Mouse (Mus musculus): Measurements from ENCODE around the gene Rnasel.
"Not testable (repeated sequence)": the region's sequence is repeated elsewhere in the genome, so short reads cannot be mapped to it uniquely, and the experiment has no call there.

The Rnasel gene

DNA sequence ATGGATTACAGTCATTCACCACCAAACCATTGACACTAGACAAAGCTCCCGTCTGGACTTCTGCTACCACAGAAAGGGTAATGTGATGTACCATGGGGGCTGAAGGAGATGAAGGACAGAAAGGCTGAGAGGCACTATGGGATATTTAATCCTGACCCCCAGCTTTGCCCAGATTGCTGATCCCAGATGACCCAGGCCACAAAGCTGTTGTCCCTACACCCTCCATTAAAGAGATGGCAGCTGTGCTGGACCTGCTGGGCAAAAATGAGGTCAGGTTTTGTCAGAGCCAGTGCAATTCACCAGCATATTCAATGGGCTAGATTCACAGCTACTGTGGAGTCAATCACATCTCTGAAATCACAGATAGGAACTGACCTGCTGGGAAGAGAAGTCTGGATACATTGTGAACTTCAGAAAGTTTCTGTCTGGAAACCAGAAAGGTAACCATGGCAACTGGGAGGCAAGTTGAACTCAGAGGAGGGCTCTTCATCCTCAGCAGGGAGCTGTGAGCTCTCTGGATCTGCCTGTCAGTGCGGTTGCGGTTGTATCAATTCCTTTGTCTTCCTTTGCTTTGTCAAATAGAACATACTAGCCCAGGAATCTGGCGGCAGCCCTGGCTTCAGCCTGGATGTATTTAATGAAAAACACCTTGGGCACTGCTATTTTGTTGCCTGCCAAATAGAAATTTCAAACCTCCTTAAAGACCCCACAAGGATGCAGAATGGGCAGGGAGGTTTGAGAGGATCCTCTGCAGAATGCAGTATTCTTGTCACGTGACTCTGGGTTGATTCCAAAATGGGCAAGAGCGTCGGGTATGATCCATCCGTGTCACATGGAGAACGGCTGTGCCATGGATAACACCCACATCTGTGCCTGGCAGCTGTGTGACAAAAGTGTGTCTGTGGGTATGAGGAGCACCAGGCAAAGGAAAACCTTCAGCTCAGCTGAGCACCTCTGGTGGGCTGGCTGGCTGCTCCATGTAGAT lies 11.8 kb upstream of the Rnasel start:
- DNase-seq = no peak

DNA sequence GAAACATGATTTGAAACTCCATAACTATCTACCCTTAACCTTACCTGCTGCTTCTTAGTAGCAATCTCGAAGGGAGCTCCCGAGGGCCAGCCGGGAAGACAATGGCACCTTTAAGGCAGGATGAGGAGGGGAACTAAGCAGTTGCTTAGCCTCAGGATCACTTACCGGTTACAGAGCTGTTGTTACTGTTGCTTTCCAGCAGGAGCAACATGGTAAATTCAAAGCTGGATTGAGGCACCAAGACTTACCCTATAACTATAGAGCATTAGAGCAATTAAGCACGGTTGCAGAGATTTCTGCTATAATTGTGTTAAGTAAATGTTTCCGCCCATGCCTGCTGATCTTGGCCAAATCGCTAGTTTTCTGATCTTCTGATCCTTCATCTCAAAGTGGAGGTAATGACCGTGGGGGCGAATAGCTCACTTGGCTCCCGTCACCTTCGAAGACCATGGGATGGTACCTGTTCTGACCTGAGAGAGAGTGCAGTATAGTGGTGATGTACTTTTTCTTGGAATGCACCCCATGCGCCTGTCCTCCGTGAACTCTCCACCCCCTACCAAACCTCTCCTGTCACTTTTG lies 9.7 kb upstream of the Rnasel start:
- no peak for DNase-seq

DNA sequence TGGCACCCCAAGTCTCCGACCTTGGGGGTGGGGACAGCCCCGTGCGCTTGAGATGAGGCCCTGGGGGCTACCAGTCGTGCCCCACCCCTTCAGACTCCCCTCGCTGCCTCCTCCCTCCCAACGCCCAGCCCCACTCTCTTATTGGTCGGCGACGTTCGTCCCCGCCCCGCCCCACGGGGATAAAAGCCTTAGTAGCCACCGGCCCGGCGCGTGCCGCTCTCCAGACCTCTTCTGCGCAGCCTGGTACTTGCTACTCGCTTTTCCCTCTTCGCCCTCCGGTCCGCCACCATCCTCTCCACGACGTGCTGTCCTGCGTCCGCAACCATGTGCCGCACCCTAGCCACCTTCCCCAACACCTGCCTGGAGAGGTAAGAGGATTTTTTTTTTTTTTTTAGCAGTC lies 9.1 kb upstream of the Rnasel start, which contains the start of gene Rgs16:
Gene Rgs16, plus strand, starts transcription at position 205 of the 400 bp plus-strand sequence.
- DNase-seq = peak; percentile 65

DNA sequence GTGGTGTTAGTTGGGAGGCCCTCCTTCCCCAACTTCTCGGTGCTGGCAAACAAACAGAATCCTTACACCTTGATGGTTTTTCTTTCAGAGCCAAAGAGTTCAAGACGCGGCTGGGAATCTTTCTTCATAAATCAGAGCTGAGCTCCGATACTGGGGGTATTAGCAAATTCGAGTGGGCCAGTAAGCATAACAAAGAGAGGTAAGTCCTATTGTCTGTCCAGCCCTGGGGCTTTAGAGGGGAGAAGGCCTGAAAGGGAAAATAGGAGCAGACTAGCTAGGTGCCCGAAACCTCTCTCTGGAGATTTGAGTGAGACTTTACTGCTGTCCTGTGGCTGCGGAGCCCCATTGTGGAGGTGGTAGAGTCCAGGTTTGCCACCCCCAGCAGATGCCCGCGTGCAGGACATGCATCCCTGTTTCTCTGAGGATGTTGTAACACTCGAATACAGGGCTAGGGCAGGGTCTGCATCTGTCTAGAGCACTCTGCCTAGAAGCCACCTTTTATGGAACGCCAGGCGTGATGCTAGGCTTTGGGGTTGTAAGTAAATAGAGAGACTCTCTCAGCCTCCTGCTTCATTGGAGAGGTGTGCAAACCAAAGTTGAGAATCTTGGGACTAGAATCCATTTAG lies 8.3 kb upstream of the Rnasel start:
- no peak for DNase-seq

- DNase-seq = no peak
These were observed 7.5 kb upstream of the Rnasel start for GRCm38 (mm10) chr1:153741551-153742316.

- peak; percentile 76 for DNase-seq
These were observed 6.7 kb upstream of the Rnasel start for GRCm38 (mm10) chr1:153742374-153743155.

DNA sequence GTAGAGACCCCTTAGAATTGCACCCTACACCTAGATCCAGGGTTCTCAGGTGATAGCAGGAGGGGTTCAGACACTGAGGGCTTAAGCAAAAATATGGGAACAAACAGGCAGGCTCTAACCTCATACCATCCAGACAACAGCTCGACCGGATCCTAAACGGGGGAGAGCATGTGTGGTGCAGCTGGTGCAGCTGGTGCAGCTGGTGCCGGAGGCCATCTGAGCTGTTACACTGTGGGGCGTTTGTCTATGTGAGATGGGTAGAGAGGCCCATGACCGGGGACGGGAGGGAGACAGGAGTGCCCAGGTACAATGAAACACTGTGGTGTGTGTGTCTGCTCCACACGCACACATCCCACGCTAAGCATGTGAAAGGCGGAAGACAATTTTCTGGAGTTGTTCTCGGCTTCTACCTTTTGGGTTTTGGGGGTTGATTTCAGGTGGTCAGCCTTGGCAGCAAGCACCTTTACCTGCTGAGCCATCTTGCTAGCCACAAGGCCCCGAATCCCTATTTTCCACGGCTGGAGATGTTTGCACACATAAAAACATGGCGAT lies 3.0 kb upstream of the Rnasel start:
- no peak for DNase-seq

- peak; percentile 74 for DNase-seq
These were observed 2.5 kb upstream of the Rnasel start for GRCm38 (mm10) chr1:153746728-153747127.

- DNase-seq = no peak
These were observed 1.2 kb upstream of the Rnasel start for GRCm38 (mm10) chr1:153747861-153748530.

DNA sequence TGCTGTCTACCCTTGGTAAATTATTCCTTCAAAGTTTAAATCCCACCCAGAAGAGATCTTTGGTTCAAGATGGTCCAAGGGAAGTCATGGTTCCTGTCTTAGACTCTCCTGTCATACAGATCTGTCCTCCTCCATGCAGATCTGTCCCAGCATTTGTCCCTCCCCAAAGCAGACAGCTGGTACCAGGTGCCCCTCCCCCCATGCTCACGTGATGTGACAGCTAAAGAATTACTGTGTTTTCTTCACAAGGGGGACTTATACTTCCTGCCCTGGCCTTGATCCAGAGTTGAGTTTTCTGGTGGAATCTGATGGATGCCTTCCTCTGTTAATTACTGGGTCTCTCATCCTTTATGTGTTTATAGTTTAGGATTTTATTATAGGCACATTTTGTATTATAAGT lies 677 bp upstream of the Rnasel start:
- DNase-seq = peak; percentile 86

GRCm38 (mm10) chr1:153750054-153750453 lies 828 bp downstream of the Rnasel start:
- peak; percentile 59 for DNase-seq

DNA sequence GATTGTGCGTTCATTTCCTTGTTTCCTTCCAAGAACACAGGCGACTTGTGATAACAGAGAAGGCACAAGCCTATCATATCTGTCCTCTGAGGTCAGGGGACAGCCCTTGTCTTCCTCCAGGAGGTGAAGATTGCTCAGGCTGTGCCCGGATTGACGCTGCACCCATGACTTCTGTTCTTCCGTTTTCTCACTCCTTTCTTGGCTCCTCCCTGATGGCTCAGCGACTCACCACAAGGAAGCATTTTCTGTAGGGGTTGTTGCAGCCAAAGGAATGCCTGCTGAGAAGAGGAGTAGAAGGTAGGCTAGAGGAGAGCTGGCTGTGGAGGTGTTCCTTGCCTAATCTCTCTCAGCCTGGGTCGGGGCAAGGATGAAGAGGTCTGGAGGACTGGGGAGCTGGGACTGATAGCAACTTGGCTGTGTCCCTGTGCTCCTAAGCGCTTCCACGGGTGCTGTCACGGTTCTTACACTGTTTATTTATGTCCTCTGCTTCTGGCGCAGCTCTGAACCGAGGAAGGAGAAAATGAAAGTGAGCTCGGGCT lies 2.6 kb downstream of the Rnasel start:
- DNase-seq = peak; percentile 57

- DNase-seq = no peak
These were observed 3.3 kb downstream of the Rnasel start for GRCm38 (mm10) chr1:153752521-153752920.

- DNase-seq = no peak
These were observed 4.7 kb downstream of the Rnasel start for GRCm38 (mm10) chr1:153753725-153754464.

- no peak for DNase-seq
These were observed 14.9 kb downstream of the Rnasel start for GRCm38 (mm10) chr1:153764136-153764535.

DNA sequence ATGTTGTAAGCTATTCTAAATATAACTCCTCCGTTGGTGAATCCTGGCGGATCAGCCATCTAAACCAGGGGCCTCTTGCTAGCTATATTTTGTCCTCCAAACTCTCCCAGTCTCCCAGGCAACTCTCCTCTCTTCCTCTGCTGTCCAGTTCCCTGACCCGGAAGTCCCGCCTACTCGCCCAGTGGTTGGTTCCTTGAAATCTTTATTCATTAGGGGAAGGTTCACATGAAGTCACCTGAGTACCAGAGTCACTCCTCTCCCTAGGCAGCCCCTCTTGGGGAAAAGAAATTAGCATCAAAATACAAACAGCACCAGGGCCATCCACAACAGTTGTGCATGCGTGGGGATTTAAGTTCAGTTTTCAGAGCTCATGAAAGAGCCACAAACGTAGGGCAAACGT lies 17.1 kb downstream of the Rnasel start:
- DNase-seq = no peak

DNA sequence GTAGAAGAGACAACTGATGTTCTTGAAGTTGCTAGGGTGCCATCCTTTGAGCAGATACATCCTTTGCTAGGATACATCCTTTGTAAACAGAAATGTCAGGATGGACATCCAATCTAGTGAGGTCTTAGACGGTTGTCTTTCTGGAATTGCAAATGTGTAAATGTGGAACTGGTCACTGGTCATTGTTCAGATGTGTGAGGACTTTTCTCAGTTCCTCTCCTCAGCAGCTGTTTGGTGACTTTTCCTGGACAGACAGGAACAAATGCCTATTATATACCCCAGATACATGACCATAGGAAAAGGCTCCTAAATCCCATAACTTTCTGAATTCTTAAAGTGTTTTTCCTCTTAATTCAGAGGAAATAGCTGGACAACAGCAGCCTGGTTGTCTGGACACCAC lies 18.1 kb downstream of the Rnasel start:
- DNase-seq = no peak

DNA sequence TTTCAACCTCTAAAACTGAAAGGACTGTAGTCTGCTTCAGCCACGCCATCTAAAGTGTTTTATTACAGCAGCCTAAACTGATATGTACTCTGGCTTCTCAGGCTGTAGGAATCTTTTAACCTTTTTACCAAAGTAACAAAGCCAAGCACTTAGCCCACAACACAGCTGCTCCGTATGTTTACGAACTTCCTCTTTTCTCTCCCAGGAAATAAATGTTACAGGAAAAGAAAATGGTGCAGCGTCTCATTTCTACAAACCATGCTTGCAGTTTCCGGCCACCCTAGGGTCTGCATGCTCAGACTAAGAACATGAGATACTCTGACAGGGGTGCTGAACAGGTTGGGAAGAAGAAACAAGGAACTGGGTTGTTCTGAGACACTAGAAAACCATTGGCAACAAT lies 19.2 kb downstream of the Rnasel start:
- DNase-seq = no peak

DNA sequence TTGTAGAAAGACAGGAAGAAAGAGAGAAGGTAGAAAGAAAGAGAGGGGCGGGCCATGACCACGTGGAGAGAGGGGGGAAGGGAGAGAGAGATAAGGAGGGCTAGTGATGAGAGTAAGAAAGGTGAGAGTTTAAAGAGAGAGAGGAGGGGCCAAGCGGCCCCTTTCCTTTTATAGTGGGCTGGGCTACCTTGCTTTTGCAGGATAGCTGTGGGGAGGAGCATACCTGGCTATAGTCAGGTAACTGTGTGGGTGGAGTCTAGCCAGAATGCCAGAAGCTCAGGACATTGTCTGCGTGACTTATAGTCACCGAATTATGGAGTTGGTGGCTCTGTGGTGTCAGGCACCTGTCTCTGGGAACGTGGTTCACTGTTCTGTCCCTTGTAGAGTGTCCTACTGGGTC lies 20.3 kb downstream of the Rnasel start:
- not testable (repeated sequence) for DNase-seq

All from liver (tissue).